Mouse (Mus musculus): ENCODE measurements around the gene Slc8a2. TPM values are rescaled to one million over a fixed set of nuclear protein-coding genes. Genes with fewer than 3 reads are reported as not detected.

Gene Slc8a2
- polyA plus RNA-seq, 1 experiment from 2014 or later = 1.1 TPM

DNA sequence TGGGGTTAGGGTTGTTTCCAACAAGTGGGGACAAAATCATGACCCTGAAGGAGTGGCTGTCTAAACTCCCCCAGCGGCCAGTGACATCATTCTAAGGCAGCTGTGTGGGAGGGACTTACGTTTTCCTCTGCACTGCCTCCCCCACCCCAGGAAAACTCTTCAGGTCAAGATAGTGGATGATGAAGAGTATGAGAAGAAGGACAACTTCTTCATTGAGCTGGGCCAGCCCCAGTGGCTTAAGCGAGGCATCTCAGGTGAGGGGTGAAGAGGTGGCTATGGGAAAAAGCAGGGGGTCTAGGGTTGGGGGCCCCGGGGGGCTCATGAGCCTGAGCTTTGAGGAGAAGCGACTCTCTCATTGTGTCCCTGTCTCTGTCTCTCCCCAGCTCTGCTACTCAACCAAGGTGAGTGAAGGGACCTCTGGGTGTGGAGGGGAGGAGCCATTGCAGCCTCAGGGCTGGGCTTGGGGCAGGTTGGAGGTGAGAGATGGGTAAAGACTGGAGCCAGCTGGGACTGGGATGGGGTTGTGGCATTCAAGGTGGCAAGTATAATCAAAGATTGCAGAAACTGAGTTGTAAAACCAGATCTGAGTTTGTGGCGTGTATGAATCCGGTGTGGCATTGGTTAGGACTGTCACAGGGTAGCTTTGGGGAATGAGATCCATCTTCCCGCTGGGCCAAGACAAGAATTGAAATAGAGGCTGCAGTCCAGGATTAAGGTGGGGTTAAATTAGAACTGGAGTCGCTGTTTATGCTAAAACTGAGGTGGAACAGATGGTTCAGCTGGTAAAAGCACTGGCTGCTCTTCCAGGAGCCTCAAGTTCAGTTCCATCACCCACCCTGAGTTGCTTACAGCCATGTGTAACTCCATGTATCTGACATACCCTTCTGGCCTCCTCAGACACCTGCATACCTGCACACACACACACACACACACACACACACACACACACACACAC lies 20.8 kb downstream of the Slc8a2 start:
- no peak overlapping the region for H3K27ac ChIP-seq
- H3K4me2 ChIP-seq = no peak overlapping the region
- H3K4me3 ChIP-seq = no peak overlapping the region
- peaks cover 20% of the 10 kb centered on the region for H3K4me1 ChIP-seq (replicated peaks)
- 82% methylated on average over 9 of the region's 9 CpGs for WGBS
- no peak for ATAC-seq (ENCODE audit: low FRiP score)
- peaks cover 18% of the 10 kb centered on the region for H3K36me3 ChIP-seq
- H3K27me3 ChIP-seq = no peaks in the 10 kb centered on the region
- no peaks in the 10 kb centered on the region for H3K9me3 ChIP-seq
- no peak overlapping the region for H3K9ac ChIP-seq

DNA sequence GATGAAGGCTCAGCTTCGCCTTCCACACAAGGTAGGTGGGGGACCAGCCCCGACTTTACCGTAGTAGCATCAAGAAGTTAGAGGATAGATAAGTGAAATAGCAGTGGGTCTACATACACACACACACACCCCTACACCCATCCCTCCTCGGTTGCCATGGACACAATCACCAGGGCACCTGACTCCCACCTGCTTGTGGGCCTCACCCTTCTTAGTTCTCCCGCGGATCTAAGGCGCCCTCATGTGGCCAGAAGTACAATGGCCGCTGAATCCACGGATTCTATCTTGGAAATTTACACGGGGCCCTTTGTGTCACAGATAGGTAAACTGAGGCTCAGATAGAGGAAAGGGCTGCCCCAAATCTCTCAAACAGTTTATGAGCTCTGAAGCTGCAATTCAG lies 23.9 kb downstream of the Slc8a2 start:
- Histone ChIP-seq H3K9me3 (no peaks in the 10 kb centered on the region), H3K4me2 (no peak overlapping the region), H3K4me1 (replicated peaks) (peaks cover 5% of the 10 kb centered on the region; the same call in 1 of the 2 replicates), H3K27ac (peak overlapping the region; percentile 52; the same call in 1 of the 2 replicates), H3K27me3 (peaks cover 14% of the 10 kb centered on the region), H3K36me3 (peaks cover 24% of the 10 kb centered on the region), H3K9ac (no peak overlapping the region), H3K4me3 (no peak overlapping the region)
- 18% methylated on average over 10 of the region's 10 CpGs for WGBS
- peak; percentile 92 for ATAC-seq (ENCODE audit: low FRiP score)

DNA sequence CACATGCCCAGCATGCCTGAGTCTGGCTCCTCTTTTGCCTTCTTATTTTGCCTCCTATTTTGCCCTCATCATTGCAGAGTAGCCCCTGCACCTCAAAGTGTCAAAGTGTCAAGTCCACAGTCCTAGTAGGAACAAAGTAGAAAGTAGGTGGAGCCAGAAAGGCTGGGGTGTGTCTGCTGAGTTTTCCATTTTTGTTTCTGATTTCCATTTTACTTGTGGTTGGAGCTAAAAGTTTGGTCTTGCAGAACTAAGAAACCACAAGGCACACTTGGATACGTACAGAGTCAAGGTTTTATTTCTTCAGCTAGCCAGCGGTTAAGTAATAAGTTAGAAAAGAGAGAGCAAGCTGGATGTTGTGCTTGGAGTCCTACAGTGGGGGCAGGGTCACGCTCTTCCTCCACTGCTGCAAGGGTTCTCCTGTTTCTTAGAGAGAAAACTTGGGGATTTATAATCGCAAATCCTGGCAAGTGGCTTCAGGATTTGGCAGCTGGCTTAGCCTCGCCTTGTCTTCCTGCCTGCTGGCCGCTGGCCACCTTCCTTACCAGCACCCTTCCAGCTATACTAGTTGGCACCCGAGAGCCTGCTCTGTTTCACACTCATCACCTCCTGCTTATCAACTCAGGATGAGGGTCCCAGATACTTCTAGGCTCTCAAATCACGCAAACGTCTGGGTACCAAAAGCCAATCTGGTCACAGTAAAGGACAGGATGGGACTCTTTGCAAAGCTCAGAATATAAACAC lies 25.7 kb downstream of the Slc8a2 start:
- Histone ChIP-seq H3K9ac (no peak overlapping the region), H3K4me1 (replicated peaks) (peaks cover 12% of the 10 kb centered on the region), H3K27ac (no peak overlapping the region), H3K36me3 (peaks cover 20% of the 10 kb centered on the region), H3K4me3 (no peak overlapping the region), H3K9me3 (no peaks in the 10 kb centered on the region), H3K4me2 (no peak overlapping the region), H3K27me3 (peaks cover 26% of the 10 kb centered on the region)
- ATAC-seq (ENCODE audit: low FRiP score) = no peak
- 84% methylated on average over 9 of the region's 9 CpGs for WGBS

DNA sequence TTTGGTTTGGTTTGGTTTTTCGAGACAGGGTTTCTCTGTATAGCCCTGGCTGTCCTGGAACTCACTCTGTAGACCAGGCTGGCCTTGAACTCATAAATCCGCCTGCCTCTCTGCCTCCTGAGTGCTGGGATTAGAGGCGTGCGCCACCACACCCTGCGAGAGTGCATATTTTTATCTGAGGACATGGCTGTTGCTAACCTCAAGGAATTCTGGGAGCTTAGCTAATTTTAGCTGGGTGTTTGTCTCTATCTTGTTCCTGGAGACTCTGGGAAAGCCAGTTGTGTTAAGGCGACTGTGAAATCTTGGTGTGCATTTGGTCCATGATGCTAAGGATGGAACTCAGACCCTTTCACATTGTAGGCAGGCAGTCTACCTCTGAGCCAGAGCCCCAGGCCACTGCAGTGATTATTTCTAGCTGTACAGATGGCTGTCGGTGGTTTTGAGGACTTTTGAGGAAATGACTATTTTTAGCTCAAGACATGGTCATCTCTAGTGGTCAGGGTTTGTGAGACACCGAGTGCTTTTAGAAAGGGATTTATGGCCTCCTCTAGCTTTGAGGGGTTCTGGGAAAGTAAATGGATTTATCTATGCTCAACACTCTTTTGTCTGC lies 26.6 kb downstream of the Slc8a2 start:
- no peak overlapping the region for H3K4me3 ChIP-seq
- H3K27ac ChIP-seq = no peak overlapping the region
- H3K4me1 ChIP-seq (replicated peaks) = peaks cover 12% of the 10 kb centered on the region
- 90% methylated on average over 8 of the region's 8 CpGs for WGBS
- no peak for ATAC-seq (ENCODE audit: low FRiP score)
- H3K4me2 ChIP-seq = no peak overlapping the region
- H3K9me3 ChIP-seq = no peaks in the 10 kb centered on the region
- H3K9ac ChIP-seq = no peak overlapping the region
- H3K36me3 ChIP-seq = peaks cover 17% of the 10 kb centered on the region; the same call in 1 of the 2 replicates
- peaks cover 26% of the 10 kb centered on the region for H3K27me3 ChIP-seq

DNA sequence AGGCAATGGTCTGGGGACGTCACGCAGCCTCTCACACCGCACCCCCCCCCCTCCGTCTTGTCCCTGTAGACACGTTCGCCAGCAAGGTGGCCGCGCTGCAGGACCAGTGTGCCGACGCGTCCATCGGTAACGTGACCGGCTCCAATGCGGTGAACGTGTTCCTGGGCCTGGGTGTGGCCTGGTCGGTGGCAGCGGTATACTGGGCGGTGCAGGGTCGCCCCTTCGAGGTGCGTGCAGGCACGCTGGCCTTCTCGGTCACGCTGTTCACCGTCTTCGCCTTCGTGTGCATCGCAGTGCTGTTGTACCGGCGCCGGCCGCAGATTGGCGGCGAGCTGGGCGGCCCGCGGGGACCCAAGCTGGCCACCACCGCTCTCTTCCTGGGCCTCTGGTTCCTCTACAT lies 29.1 kb downstream of the Slc8a2 start:
- no peaks in the 10 kb centered on the region for H3K9me3 ChIP-seq
- H3K4me1 ChIP-seq (replicated peaks) = peaks cover 9% of the 10 kb centered on the region
- peaks cover 26% of the 10 kb centered on the region for H3K27me3 ChIP-seq
- H3K27ac ChIP-seq = no peak overlapping the region
- peak overlapping the region; percentile 16; the same call in 1 of the 2 replicates for H3K4me3 ChIP-seq
- H3K9ac ChIP-seq = peak overlapping the region; percentile 61
- peaks cover 12% of the 10 kb centered on the region; the same call in 1 of the 2 replicates for H3K36me3 ChIP-seq
- WGBS = 15% methylated on average over 39 of the region's 39 CpGs
- H3K4me2 ChIP-seq = peak overlapping the region; percentile 40
- ATAC-seq (ENCODE audit: low FRiP score) = peak; percentile 37; the same call in 1 of the 2 replicates

DNA sequence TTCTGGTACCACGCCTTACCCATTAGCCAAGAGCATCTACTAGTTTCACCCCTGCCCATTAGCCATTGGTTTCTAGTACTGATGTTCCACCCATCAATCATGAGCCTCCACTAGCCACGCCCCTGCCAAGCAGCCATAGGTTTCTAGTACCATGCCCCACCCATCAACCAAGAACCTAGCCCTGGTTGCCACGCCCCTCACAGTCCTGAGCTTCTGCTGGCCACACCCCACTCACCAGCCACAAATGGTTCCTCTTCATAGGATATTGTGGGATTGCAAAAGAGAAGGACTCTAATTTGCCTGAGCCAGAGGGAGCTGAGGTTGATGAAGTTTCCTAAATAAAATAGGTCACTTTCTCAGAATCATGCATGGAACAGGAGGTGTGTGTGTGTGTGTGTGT lies 31.1 kb downstream of the Slc8a2 start:
- H3K27me3 ChIP-seq = peaks cover 26% of the 10 kb centered on the region
- H3K4me2 ChIP-seq = no peak overlapping the region
- peaks cover 9% of the 10 kb centered on the region; the same call in 1 of the 2 replicates for H3K36me3 ChIP-seq
- H3K4me3 ChIP-seq = no peak overlapping the region
- ATAC-seq (ENCODE audit: low FRiP score) = no peak
- no peaks in the 10 kb centered on the region for H3K9me3 ChIP-seq
- no peak overlapping the region for H3K27ac ChIP-seq
- no peak overlapping the region for H3K9ac ChIP-seq
- WGBS = 80% methylated on average over 3 of the region's 3 CpGs
- peaks cover 9% of the 10 kb centered on the region for H3K4me1 ChIP-seq (replicated peaks)

DNA sequence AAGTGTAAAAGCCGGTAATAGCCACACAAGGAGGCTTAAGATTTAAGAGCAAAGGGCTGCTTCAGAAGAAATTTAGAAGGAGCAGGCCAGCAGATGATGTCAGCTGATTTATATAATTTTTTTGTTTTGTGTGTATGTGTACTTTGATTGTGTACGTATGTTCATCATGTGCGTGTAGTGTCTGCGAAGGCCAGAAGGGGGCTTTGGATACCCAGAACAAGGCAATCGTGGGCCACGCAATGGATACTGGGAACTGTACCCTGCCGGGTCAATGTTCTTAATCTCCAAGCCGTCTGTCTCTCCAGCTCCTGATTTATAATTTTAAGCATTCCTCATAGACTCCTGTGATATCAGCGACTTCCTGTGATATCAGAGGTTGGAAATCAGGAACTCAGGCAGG lies 31.7 kb downstream of the Slc8a2 start:
- H3K9ac ChIP-seq = no peak overlapping the region
- no peak overlapping the region for H3K4me3 ChIP-seq
- ATAC-seq (ENCODE audit: low FRiP score) = no peak
- peaks cover 9% of the 10 kb centered on the region for H3K4me1 ChIP-seq (replicated peaks)
- H3K4me2 ChIP-seq = no peak overlapping the region
- H3K27ac ChIP-seq = no peak overlapping the region
- H3K27me3 ChIP-seq = peaks cover 26% of the 10 kb centered on the region
- H3K9me3 ChIP-seq = no peaks in the 10 kb centered on the region
- 92% methylated on average over 9 of the region's 9 CpGs for WGBS
- H3K36me3 ChIP-seq = peaks cover 9% of the 10 kb centered on the region; the same call in 1 of the 2 replicates

DNA sequence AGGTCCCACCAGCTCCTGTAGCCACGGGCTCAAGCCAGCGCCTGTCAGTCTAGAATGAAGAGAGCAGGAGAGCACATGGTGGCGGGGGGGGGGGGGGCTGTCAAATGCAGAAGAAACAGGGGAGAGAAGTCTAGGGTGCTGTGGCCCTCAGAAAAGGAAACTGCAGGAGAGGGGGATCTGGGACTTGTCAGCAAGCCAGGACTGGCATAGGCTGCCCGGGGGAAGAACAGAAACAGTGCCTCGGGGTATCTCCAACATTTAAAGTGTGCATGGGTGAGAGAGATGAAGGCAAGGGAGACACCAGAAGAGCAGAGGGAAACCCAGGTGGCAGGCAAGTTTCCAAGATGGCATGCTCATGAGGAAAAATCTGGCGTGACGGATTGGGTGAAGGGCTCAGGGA lies 32.4 kb downstream of the Slc8a2 start:
- Histone ChIP-seq H3K9me3 (no peaks in the 10 kb centered on the region), H3K4me1 (replicated peaks) (peaks cover 9% of the 10 kb centered on the region), H3K36me3 (peaks cover 6% of the 10 kb centered on the region; the same call in 1 of the 2 replicates), H3K9ac (no peak overlapping the region), H3K4me3 (no peak overlapping the region), H3K4me2 (no peak overlapping the region), H3K27ac (peak overlapping the region; percentile 35; the same call in 1 of the 2 replicates), H3K27me3 (peaks cover 26% of the 10 kb centered on the region)
- 73% methylated on average over 7 of the region's 7 CpGs for WGBS
- ATAC-seq (ENCODE audit: low FRiP score) = no peak

DNA sequence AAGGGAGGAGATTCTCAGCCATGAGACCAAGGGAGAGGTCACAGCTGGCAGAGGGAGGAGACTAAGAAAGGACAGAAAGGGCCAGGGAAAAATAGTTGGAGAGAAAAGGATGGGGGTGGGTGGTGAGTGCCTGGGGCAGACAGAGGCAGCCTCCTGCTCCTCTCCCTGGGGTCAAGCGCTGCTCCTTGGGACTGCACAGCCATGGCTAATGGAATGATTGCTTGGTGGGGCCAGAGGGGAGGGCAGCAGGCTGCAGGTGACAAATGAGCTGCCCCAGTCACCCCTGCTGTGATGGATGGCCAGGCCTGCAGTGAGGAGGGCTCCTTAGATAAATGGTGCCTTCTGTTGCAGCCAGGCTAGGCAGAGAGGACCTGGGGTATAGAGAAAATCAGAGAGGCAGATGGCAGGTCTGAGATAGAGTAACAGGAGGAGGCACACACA lies 42.5 kb downstream of the Slc8a2 start:
- Histone ChIP-seq H3K9ac (peak overlapping the region; percentile 93), H3K27ac (peak overlapping the region; percentile 87), H3K4me2 (no peak overlapping the region)

DNA sequence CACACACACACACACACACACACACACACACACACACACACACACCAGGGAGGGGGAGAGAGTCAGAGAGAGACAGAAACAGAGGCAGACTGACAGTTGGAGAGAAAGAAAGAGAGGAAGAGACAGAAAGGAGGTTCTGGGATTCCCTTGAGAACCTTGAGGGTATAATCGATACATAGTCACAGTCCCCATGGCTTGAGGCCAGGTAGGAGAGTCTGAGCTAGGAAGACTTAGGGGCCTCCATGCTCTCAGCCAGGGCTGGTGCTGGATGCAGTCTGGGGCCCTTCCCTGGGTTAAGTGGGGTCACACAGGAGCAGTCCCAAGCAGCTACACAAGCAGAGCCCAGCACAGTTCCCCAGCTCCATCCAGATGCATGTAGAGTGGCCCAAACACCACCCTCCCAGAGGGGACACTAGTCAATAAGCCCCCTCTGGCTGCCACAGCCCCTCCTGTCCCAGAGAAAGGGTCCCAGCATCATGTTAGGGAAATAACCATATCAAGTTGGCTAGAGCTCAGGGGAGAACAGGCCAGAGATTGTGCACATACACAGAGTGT lies 43.0 kb downstream of the Slc8a2 start:
- Histone ChIP-seq H3K27me3 (no peaks in the 10 kb centered on the region), H3K4me3 (no peak overlapping the region), H3K9me3 (no peaks in the 10 kb centered on the region), H3K4me2 (peak overlapping the region; percentile 70), H3K36me3 (peaks cover 7% of the 10 kb centered on the region), H3K4me1 (replicated peaks) (peaks cover 52% of the 10 kb centered on the region), H3K27ac (peak overlapping the region; percentile 93), H3K9ac (peak overlapping the region; percentile 93)
- 0 out of 2 replicates have a peak, but pooled peaks have one; percentile 1 for ATAC-seq (ENCODE audit: low FRiP score)
- 19% methylated on average over 1 of the region's 1 CpGs for WGBS

More for the DNA sequence above, 42.5 kb downstream of the Slc8a2 start:
- peaks cover 49% of the 10 kb centered on the region for H3K4me1 ChIP-seq (replicated peaks)
- ATAC-seq (ENCODE audit: low FRiP score) = peak; percentile 16; the same call in 1 of the 2 replicates
- no peaks in the 10 kb centered on the region for H3K27me3 ChIP-seq
- H3K4me3 ChIP-seq = no peak overlapping the region
- peaks cover 2% of the 10 kb centered on the region for H3K36me3 ChIP-seq
- WGBS = no CpG with 5 or more reads among the region's 1 CpGs
- no peaks in the 10 kb centered on the region for H3K9me3 ChIP-seq

DNA sequence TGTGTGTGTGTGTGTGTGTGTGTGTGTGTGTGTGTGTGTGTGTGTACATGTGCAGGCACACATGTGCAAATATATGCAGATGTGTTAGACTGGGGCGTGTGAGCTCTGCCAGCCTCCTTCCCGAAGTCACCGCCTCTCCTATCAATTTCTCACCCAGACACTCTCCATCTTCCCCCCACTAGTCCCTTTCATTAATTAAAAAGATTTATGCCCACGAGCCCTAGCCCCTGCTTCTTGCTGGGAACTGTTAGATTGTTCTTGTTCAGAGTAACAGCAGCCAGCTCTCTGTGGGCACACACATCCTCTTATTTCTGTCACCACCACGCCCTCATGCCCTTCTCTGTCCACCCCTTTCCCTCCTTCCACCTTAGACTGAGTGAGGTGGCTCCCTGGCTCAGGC lies 43.5 kb downstream of the Slc8a2 start:
- peak overlapping the region; percentile 70 for H3K4me2 ChIP-seq
- H3K36me3 ChIP-seq = peaks cover 12% of the 10 kb centered on the region
- ATAC-seq (ENCODE audit: low FRiP score) = no peak
- H3K9me3 ChIP-seq = no peaks in the 10 kb centered on the region
- peak overlapping the region; percentile 93 for H3K9ac ChIP-seq
- WGBS = 21% methylated on average over 5 of the region's 5 CpGs
- no peaks in the 10 kb centered on the region for H3K27me3 ChIP-seq
- peak overlapping the region; percentile 93 for H3K27ac ChIP-seq
- H3K4me1 ChIP-seq (replicated peaks) = peaks cover 52% of the 10 kb centered on the region
- no peak overlapping the region for H3K4me3 ChIP-seq

All from hindbrain, embryonic 13.5 days (tissue).